Mouse (Mus musculus): Measurements from ENCODE around the gene Tet3.

- TF ChIP-seq CTCF (IDR thresholded peaks at IDR 0.05; ENCODE audit: low read depth, low read length) (no peak), POLR2A (IDR thresholded peaks at IDR 0.05; ENCODE audit: borderline replicate concordance, low read depth, low read length) (no peak)
Observed at GRCm38 (mm10) chr6:83317108-83317741, 141.7 kb downstream of the Tet3 start.
